Mouse (Mus musculus) urinary bladder, adult 18-20 months (tissue): ENCODE results near the gene Arhgef7.

Experiments
- DNase-seq, 2 experiments: peaks; one replicate each; pipeline ENCODE4 v3.0.0; 2022; ENCODE audit warnings: low spot score in 2 of 2, mixed read lengths in 2 of 2

The Arhgef7 gene

GRCm38 (mm10) chr8:11712244-11712643 is 15.3 kb upstream of the Arhgef7 start:
- DNase-seq, result no peak

- DNase-seq, result no peak
These were observed 10.3 kb upstream of the Arhgef7 start for GRCm38 (mm10) chr8:11717194-11717593.

GRCm38 (mm10) chr8:11727273-11727650 is 259 bp upstream of the Arhgef7 start:
- DNase-seq, result no peak

- DNase-seq, result no peak
These were observed 1.2 kb downstream of the Arhgef7 start for GRCm38 (mm10) chr8:11728482-11729295.

- no peak for DNase-seq
These were observed 2.9 kb downstream of the Arhgef7 start for GRCm38 (mm10) chr8:11730271-11730940.

- DNase-seq, result no peak
These were observed 8.2 kb downstream of the Arhgef7 start for GRCm38 (mm10) chr8:11735672-11736235.

- no peak for DNase-seq
These were observed 9.6 kb downstream of the Arhgef7 start for GRCm38 (mm10) chr8:11737096-11737495.

- no peak for DNase-seq
These were observed 11.6 kb downstream of the Arhgef7 start for GRCm38 (mm10) chr8:11739082-11739481.

GRCm38 (mm10) chr8:11740857-11741256 is 13.3 kb downstream of the Arhgef7 start:
- no peak for DNase-seq

- no peak for DNase-seq
These were observed 16.1 kb downstream of the Arhgef7 start for GRCm38 (mm10) chr8:11743580-11743979.

- DNase-seq, result no peak
These were observed 19.5 kb downstream of the Arhgef7 start for GRCm38 (mm10) chr8:11746850-11747600.

GRCm38 (mm10) chr8:11749472-11749871 is 22.0 kb downstream of the Arhgef7 start:
- DNase-seq, result no peak

GRCm38 (mm10) chr8:11752338-11752737 is 24.8 kb downstream of the Arhgef7 start:
- no peak for DNase-seq

GRCm38 (mm10) chr8:11753155-11753941 is 25.8 kb downstream of the Arhgef7 start:
- DNase-seq, result no peak

- DNase-seq, result no peak
These were observed 27.2 kb downstream of the Arhgef7 start for GRCm38 (mm10) chr8:11754723-11755122.

- peak in 1 of 2 experiments; percentile 32 for DNase-seq
These were observed 28.4 kb downstream of the Arhgef7 start for GRCm38 (mm10) chr8:11755873-11756272.

- DNase-seq, result peak; percentile 84 to 95
These were observed 30.3 kb downstream of the Arhgef7 start for GRCm38 (mm10) chr8:11757568-11758481.

- peak; percentile 2 to 26 for DNase-seq
These were observed 31.2 kb downstream of the Arhgef7 start for GRCm38 (mm10) chr8:11758482-11759281.

- peak in 1 of 2 experiments; percentile 11 for DNase-seq
These were observed 34.0 kb downstream of the Arhgef7 start for GRCm38 (mm10) chr8:11761551-11761950.
